Mouse (Mus musculus) ES-E14 (cell line): ENCODE results near the gene Ucma.

ENCODE experiments used
- CHD2 ChIP-seq: IDR thresholded peaks from 2 replicates; pipeline ENCODE4 v1.6.1; 2014; ENCODE audit warnings: mild to moderate bottlenecking, low read depth, low read length, inconsistent platforms
- HCFC1 ChIP-seq: IDR thresholded peaks from 2 replicates; pipeline ENCODE4 v1.6.1; 2012; ENCODE audit warnings: low read length, inconsistent platforms, borderline replicate concordance; ENCODE audit not compliant: insufficient read depth
- MAFK ChIP-seq: IDR thresholded peaks from 2 replicates; pipeline ENCODE4 v1.6.1; 2014; ENCODE audit warnings: mild to moderate bottlenecking, low read depth, low read length, inconsistent platforms; ENCODE audit not compliant: insufficient read depth
- ZC3H11A ChIP-seq: IDR thresholded peaks from 2 replicates; pipeline ENCODE4 v1.6.1; 2012; ENCODE audit warnings: low read depth, mild to moderate bottlenecking, inconsistent platforms, low read length, borderline replicate concordance
- ZNF384 ChIP-seq: IDR thresholded peaks from 2 replicates; pipeline ENCODE4 v1.6.1; 2012; ENCODE audit warnings: low read depth, low read length, inconsistent platforms

GRCm38 (mm10) chr2:5023699-5024399, 47.9 kb downstream of the Ucma start:
- TF ChIP-seq ZNF384 (no peak), ZC3H11A (no peak), HCFC1 (no peak), MAFK (no peak), CHD2 (no peak)
